Mouse (Mus musculus): ENCODE measurements around the gene Arglu1. TPM values are rescaled to one million over a fixed set of nuclear protein-coding genes. Genes with fewer than 3 reads are reported as not detected.

Gene Arglu1
- polyA plus RNA-seq, 1 experiment from 2014 or later = 191 TPM

DNA sequence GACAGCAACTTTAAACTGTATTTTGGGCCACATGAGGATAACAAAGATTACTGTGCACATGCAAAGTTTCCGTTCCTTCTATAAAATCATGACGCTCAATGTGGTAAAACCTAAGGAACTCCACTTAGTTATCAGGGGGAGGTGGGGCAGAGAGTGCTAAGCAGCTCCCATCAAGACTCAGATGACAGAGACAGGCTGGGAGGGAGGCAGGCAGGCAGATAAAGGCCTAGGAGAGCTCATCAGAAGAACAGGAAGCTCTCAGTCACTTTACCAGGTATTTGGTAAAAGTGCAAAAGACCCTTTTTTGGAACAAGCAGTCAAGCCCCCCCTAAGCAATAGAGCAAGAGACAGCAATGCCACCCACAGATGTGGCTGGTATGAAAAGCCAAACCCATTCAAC lies 4.8 kb downstream of the Arglu1 start:
- no peak overlapping the region for H3K9ac ChIP-seq (replicated peaks)
- peaks cover 42% of the 10 kb centered on the region for H3K4me1 ChIP-seq (replicated peaks)
- H3K36me3 ChIP-seq = peaks cover 21% of the 10 kb centered on the region
- H3K4me2 ChIP-seq (replicated peaks) = no peak overlapping the region
- no peaks in the 10 kb centered on the region for H3K27me3 ChIP-seq
- no peak overlapping the region for H3K4me3 ChIP-seq (replicated peaks)
- no peaks in the 10 kb centered on the region for H3K9me3 ChIP-seq
- WGBS = 88% methylated on average over 2 of the region's 2 CpGs
- H3K27ac ChIP-seq = no peak overlapping the region
- no peak for ATAC-seq

DNA sequence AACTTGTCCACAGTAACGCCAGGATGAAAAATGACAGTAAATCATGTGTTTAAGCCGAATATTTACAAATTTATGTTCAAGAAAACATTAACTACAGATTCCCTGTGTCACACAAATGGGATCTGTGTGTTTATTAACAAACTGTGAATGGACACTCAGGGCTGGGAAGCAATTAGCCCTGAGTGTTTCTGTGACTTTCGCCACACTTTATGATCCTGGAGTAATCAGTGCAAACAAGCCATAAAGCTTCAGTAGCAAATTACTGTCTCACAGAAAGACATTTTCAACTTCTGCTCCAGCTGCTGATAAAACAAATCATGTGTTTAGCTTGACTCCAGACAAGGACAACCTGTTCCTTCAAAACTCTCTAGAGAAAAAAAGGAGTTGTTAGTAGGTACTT lies 7.6 kb downstream of the Arglu1 start:
- no peak overlapping the region for H3K9ac ChIP-seq (replicated peaks)
- no peak overlapping the region for H3K4me3 ChIP-seq (replicated peaks)
- peaks cover 24% of the 10 kb centered on the region for H3K4me1 ChIP-seq (replicated peaks)
- no peaks in the 10 kb centered on the region for H3K9me3 ChIP-seq
- WGBS = 96% methylated on average over 3 of the region's 3 CpGs
- ATAC-seq = no peak
- H3K27ac ChIP-seq = no peak overlapping the region
- no peaks in the 10 kb centered on the region for H3K27me3 ChIP-seq
- peaks cover 42% of the 10 kb centered on the region for H3K36me3 ChIP-seq
- H3K4me2 ChIP-seq (replicated peaks) = no peak overlapping the region

DNA sequence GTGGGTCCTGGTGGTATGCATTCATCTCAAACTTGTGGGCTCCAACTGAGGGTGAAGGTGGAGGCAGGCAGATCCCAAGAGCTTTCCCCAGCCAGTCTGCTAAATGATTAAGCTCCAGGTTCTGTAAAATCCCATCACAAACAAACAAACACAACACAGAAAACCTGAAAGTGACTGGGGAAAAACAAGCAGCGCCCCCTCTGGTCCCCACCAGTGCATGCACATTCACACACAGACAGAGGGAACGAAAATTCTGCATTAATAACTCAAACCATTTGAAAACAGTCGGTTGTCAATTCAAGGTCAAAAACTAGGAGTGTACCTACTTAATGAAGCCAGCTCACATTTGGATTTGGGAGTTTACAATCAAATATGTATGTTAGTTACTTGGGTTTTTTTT lies 12.1 kb downstream of the Arglu1 start:
- no peak overlapping the region for H3K4me2 ChIP-seq (replicated peaks)
- 93% methylated on average over 3 of the region's 3 CpGs for WGBS
- H3K4me3 ChIP-seq (replicated peaks) = no peak overlapping the region
- ATAC-seq = no peak
- H3K36me3 ChIP-seq = peaks cover 63% of the 10 kb centered on the region
- H3K27ac ChIP-seq = no peak overlapping the region
- H3K4me1 ChIP-seq (replicated peaks) = no peaks in the 10 kb centered on the region
- no peak overlapping the region for H3K9ac ChIP-seq (replicated peaks)
- no peaks in the 10 kb centered on the region for H3K9me3 ChIP-seq
- H3K27me3 ChIP-seq = no peaks in the 10 kb centered on the region

DNA sequence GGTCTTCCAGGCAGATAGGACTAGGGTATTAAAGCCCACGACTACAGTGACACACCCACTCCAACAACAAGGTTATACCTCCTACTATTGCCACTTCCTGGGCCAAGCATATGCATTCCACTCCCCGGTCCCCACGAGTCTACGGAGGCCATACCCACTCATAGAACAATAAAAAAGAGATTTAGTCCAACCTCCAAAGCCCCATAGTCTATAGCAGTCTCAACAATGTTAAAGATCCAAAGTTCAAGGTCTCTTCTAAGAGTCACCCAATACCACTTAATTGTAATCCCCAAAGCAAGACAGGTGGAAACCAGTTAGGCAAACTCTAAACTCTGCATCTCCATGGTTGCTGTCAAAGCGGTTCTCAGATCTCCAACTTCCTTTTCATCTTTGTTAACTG lies 15.5 kb downstream of the Arglu1 start:
- peaks cover 52% of the 10 kb centered on the region for H3K36me3 ChIP-seq
- H3K27ac ChIP-seq = no peak overlapping the region
- H3K4me2 ChIP-seq (replicated peaks) = no peak overlapping the region
- no peaks in the 10 kb centered on the region for H3K27me3 ChIP-seq
- H3K4me1 ChIP-seq (replicated peaks) = no peaks in the 10 kb centered on the region
- 91% methylated on average over 5 of the region's 5 CpGs for WGBS
- no peak overlapping the region for H3K4me3 ChIP-seq (replicated peaks)
- no peaks in the 10 kb centered on the region for H3K9me3 ChIP-seq
- no peak overlapping the region for H3K9ac ChIP-seq (replicated peaks)
- no peak for ATAC-seq

DNA sequence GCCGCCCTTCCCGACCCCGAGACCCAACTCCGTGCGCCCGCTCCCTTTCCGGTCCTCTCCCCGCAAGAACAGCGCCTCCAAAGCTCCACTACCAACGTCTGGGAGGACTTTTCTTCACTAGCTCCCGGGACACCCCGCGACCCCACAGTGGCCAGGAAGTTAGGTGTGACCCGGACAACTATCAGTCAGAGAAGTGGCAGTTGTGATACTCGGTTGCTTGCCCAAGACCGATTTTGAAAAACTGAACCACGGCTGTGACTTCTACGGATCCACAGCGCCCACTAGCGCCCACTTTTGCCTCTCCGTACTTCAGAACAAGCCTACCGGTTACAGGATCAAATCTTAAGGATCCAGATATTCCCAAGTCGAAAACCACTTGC lies 28.6 kb downstream of the Arglu1 start:
- Histone ChIP-seq H3K36me3 (peaks cover 13% of the 10 kb centered on the region), H3K9ac (replicated peaks) (peak overlapping the region; percentile 95), H3K27me3 (no peaks in the 10 kb centered on the region), H3K9me3 (no peaks in the 10 kb centered on the region), H3K4me2 (replicated peaks) (peak overlapping the region; percentile 79), H3K4me3 (replicated peaks) (peak overlapping the region; percentile 92), H3K27ac (peak overlapping the region; percentile 67), H3K4me1 (replicated peaks) (peaks cover 25% of the 10 kb centered on the region)
- no peak for ATAC-seq
- WGBS = under 1% methylated on average over 23 of the region's 23 CpGs

DNA sequence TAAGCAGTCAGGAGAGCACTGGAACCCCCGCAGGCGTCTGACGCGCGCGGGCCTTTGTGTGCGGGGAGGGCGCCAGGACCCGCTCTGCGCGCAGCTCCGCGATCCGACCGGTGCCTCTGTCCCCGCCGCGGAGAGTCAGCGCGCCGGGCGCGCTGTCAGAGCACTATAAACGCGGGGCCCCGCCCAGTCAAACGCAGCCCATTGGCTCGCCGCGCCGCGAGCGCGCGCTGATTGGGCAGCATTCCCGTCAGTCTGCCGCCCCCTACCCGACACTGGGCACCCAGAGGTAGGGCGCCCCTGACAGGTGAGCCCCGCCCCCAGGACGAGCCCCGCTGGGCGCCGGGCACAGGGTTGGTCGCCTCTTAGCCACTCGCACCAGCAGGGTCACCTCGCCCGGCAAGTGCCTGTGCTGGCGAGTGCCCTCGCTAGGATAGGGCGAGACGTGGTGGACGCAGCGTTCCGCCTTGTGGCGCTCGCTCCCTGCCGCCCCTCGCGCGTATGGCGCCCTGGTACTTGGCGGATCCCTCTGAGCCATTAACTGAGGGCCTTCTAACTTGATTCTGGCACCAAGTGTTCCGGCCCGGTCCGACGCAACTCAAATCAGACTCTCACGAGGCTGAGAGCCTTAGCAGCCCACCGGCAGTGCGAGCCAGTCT lies 29.1 kb downstream of the Arglu1 start, which contains the start of gene Efnb2:
Gene Efnb2 (minus strand): TSS at position 140 of the 656 bp plus-strand sequence.
- WGBS = under 1% methylated on average over 70 of the region's 70 CpGs
- Histone ChIP-seq H3K4me2 (replicated peaks) (peak within 1 kb of the TSS; percentile 79), H3K4me3 (replicated peaks) (peak within 1 kb of the TSS; percentile 92), H3K9me3 (no peaks in the 10 kb centered on the region), H3K9ac (replicated peaks) (peak within 1 kb of the TSS; percentile 95), H3K27me3 (no peaks in the 10 kb centered on the region), H3K4me1 (replicated peaks) (peaks cover 30% of the 10 kb centered on the region), H3K27ac (peak within 1 kb of the TSS; percentile 91), H3K36me3 (peaks cover 10% of the 10 kb centered on the region)
- peak; percentile 93 for ATAC-seq

DNA sequence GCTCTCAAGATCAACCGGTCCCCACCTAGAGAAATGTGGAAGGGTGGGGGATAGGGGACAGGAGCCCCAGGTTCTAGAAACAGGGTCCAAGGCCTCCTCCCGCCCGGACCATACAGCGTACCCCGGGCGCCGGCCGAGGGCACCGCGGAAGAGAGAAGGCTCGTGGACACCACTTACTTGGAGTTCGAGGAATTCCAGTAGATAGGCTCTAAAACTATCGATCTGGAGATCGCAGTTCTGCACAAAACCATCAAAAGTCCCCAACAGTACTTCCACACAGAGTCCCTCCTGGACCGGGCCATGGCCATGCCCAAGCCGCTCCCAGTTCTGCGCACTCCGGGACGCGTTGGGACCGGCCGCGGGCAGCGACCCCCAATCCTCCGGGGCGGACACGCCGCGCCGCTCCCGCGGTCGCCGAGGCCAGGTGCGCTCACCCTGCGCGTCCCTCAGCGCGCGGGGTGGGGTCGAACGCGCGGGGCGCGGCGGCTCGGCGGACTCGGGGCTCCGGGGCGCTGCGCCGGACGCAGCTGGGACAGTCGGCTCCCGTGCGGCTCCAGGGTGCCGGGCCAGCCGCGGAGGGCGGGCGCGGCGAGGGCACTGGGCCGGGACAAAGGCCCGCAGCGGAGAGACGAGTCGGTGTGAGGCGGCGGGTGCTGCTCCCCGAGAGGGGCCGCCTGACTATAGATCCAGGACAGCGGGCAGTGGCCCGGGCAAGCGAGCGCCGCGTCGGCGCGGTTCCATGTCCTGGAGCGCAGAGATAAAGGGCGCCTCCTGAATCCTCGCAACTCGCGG lies 29.8 kb downstream of the Arglu1 start:
- ATAC-seq = no peak; the same call in 1 of the 2 replicates
- Histone ChIP-seq H3K36me3 (peaks cover 6% of the 10 kb centered on the region; the same call in 1 of the 2 replicates), H3K9ac (replicated peaks) (peak overlapping the region; percentile 95), H3K4me1 (replicated peaks) (peaks cover 38% of the 10 kb centered on the region), H3K27me3 (no peaks in the 10 kb centered on the region), H3K4me2 (replicated peaks) (peak overlapping the region; percentile 79), H3K9me3 (no peaks in the 10 kb centered on the region), H3K4me3 (replicated peaks) (peak overlapping the region; percentile 92), H3K27ac (peak overlapping the region; percentile 91)
- under 1% methylated on average over 87 of the region's 88 CpGs for WGBS

DNA sequence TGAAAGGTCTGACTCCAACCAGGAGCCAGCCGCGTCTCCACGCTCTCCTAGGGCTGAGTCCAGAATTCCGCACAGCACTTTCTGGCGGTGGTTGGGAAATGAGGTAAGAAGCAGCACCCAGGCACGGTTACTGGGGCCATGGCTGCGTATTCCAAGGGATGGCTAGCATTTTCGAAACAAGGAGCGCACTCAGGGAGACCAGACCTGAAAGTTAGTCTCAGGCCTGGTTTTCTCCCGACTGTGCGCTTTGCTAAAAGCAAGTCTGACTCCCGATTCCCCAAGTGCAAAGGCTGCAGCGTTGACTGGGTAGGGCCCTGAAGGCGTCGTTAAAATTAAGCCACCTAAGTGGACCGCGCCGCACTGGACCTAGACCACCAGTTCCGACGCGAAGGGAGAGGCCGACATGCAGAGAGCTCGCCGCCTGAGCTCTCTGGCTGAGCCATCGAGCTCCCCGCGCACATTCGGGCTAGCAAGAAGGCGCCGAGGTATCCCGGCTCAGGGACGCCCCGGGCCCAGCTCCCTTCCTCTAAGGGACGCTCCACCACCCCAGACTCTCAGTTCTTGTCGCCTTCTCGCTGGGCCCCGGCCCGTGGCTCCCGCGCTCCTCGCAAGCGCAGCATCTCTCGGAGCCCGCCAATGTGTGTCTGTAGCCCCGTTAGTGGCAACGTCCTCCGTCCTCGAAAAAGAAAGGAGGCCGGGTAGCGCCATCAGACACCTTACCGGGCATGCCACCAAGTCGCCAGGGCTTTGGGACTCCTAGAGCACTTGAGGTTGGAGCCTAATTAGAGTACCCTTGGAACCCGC lies 30.6 kb downstream of the Arglu1 start:
- peak overlapping the region; percentile 79 for H3K4me2 ChIP-seq (replicated peaks)
- H3K4me3 ChIP-seq (replicated peaks) = peak overlapping the region; percentile 92
- under 1% methylated on average over 53 of the region's 53 CpGs for WGBS
- H3K27me3 ChIP-seq = peaks cover 2% of the 10 kb centered on the region
- H3K9me3 ChIP-seq = no peaks in the 10 kb centered on the region
- peak overlapping the region; percentile 95 for H3K9ac ChIP-seq (replicated peaks)
- ATAC-seq = no peak
- 0 out of 2 replicates have a peak, but pooled peaks cover 3% of the 10 kb centered on the region for H3K36me3 ChIP-seq
- H3K4me1 ChIP-seq (replicated peaks) = peaks cover 46% of the 10 kb centered on the region
- H3K27ac ChIP-seq = peak overlapping the region; percentile 91

DNA sequence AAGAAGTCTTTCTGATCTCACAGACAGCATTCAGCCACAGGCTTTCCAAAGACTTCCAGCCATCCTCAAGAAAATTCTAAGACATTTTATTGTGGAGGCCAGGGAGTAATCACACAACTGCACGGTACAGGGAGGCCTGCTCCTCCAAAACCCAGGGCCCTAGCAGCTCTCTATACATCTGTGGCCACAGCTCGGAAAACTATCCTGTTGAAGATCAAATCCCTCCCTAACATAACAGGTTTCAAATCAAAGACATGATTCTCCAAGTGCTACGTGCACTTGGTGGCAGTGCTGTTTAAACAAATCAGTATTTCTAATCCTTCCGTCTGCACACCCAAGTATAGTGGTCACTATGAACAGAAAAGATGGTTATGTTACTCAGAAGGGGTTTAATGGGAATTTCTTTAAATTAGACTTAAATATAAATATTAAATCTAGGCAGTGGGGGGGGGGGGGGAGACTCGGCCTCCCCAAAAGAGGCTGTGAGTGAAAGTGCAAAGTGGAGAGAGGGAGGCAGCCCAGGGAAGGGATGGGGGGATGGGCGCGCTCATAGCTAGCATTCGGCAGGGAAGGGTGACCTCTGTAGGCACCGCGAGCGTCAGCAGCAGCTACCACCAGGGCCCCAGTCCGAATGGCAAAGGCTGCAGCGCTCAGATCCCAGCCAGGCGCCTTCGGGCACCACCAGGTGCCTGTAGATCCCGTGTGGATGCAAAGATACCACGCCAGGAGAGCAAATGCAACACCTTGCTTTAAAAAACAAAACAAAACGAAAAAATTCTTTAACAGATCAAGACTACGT lies 31.7 kb downstream of the Arglu1 start:
- Histone ChIP-seq H3K27me3 (peaks cover 11% of the 10 kb centered on the region), H3K9ac (replicated peaks) (peak overlapping the region; percentile 95), H3K4me2 (replicated peaks) (peak overlapping the region; percentile 79), H3K36me3 (no peaks in the 10 kb centered on the region), H3K9me3 (no peaks in the 10 kb centered on the region), H3K4me1 (replicated peaks) (peaks cover 56% of the 10 kb centered on the region), H3K4me3 (replicated peaks) (peak overlapping the region; percentile 92), H3K27ac (peak overlapping the region; percentile 62)
- peak; percentile 34 for ATAC-seq
- WGBS = under 1% methylated on average over 19 of the region's 19 CpGs

DNA sequence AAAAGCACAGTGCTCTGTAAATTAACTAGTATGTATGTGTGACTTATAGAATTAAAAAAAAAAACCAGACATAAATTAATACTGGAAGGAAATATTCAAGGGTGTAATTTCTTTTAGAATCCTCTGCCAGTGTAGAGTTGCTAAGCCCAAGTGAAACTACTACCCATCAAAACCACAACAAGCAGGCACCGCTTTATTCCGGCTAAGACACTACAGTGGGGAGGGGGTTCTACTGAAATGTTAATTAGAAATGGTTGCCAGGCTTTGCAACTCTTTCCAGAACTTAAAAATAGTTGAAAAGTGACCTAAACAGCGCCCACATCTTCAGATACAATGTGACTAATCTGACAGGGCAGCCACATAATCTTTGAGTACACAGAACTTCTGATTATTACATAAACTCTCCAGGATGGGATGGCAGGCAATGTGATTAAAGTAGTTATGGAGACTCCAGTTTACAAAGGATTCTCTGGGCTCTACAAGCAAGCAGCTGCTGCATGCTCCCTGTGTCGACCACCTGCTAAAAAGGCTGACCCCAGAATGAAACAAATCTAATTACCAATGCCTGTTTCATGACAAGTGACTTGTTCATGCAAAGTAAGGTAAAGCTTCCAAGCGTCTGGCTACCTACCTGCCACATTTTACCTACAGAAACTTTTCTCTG lies 32.5 kb downstream of the Arglu1 start:
- no peaks in the 10 kb centered on the region for H3K9me3 ChIP-seq
- H3K27me3 ChIP-seq = peaks cover 19% of the 10 kb centered on the region
- no peak for ATAC-seq
- H3K4me3 ChIP-seq (replicated peaks) = peak overlapping the region; percentile 92
- WGBS = 4% methylated on average over 5 of the region's 5 CpGs
- H3K4me1 ChIP-seq (replicated peaks) = peaks cover 64% of the 10 kb centered on the region
- H3K36me3 ChIP-seq = no peaks in the 10 kb centered on the region
- peak overlapping the region; percentile 68 for H3K27ac ChIP-seq
- peak overlapping the region; percentile 95 for H3K9ac ChIP-seq (replicated peaks)
- H3K4me2 ChIP-seq (replicated peaks) = peak overlapping the region; percentile 79

Measured in midbrain, embryonic 13.5 days (tissue).